Mouse (Mus musculus): ENCODE measurements around the gene Smc5. TPM values are rescaled to one million over a fixed set of nuclear protein-coding genes. Genes with fewer than 3 reads are reported as not detected.

The Smc5 gene
- polyA plus RNA-seq, 1 experiment from 2014 or later, result 27.6 TPM

- H3K4me1 ChIP-seq, result peaks cover 5% of the 10 kb centered on the region; the same call in 1 of the 2 replicates
- ATAC-seq (ENCODE audit: insufficient number of reproducible peaks, low FRiP score, low TSS enrichment, low read depth), result no peak
- H3K9me3 ChIP-seq (replicated peaks), result no peaks in the 10 kb centered on the region
- WGBS, result 58% methylated on average over 11 of the region's 11 CpGs
- no peak overlapping the region for H3K27ac ChIP-seq (replicated peaks)
- no peaks in the 10 kb centered on the region for H3K27me3 ChIP-seq
- no peak overlapping the region for H3K4me3 ChIP-seq (replicated peaks)
- no peaks in the 10 kb centered on the region for H3K36me3 ChIP-seq
- no peak overlapping the region for H3K9ac ChIP-seq
- H3K4me2 ChIP-seq (replicated peaks), result no peak overlapping the region
Measured at GRCm38 (mm10) chr19:23166550-23167284, 107.0 kb downstream of the Smc5 start.

DNA sequence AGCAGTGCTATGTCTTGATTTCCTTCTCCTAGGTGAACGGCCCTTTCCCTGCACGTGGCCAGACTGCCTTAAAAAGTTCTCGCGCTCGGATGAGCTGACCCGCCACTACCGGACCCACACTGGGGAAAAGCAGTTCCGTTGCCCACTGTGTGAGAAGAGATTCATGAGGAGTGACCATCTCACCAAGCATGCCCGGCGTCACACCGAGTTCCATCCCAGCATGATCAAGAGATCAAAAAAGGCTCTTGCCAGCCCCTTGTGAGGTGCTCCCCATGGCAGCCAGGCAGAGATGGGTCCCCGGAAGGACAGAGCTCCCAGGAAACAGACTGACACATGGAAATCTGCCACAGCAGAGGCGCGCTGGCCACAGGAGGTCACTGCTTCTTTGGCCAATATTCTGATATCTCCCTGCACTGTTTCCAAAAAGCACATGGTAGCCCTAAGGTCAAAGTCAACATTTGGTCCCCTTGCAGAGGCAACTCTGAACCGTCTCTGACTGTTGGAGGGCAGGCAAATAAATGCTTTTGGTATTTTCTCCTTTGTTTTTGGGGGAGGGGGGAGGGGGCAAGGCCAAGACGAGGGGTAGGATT lies 109.0 kb downstream of the Smc5 start:
- Histone ChIP-seq H3K27ac (replicated peaks) (no peak overlapping the region), H3K4me2 (replicated peaks) (no peak overlapping the region), H3K27me3 (no peaks in the 10 kb centered on the region), H3K36me3 (no peaks in the 10 kb centered on the region), H3K9ac (no peak overlapping the region), H3K4me3 (replicated peaks) (no peak overlapping the region), H3K9me3 (replicated peaks) (no peaks in the 10 kb centered on the region), H3K4me1 (peaks cover 5% of the 10 kb centered on the region; the same call in 1 of the 2 replicates)
- ATAC-seq (ENCODE audit: insufficient number of reproducible peaks, low FRiP score, low TSS enrichment, low read depth), result no peak
- 92% methylated on average over 16 of the region's 16 CpGs for WGBS

GRCm38 (mm10) chr19:23163361-23163760 lies 110.3 kb downstream of the Smc5 start:
- WGBS, result 41% methylated on average over 3 of the region's 3 CpGs
- H3K4me3 ChIP-seq (replicated peaks), result no peak overlapping the region
- peaks cover 5% of the 10 kb centered on the region; the same call in 1 of the 2 replicates for H3K4me1 ChIP-seq
- no peaks in the 10 kb centered on the region for H3K9me3 ChIP-seq (replicated peaks)
- H3K4me2 ChIP-seq (replicated peaks), result no peak overlapping the region
- no peak overlapping the region for H3K27ac ChIP-seq (replicated peaks)
- no peaks in the 10 kb centered on the region for H3K27me3 ChIP-seq
- ATAC-seq (ENCODE audit: insufficient number of reproducible peaks, low FRiP score, low TSS enrichment, low read depth), result no peak
- H3K36me3 ChIP-seq, result no peaks in the 10 kb centered on the region
- no peak overlapping the region for H3K9ac ChIP-seq

- Histone ChIP-seq H3K4me2 (replicated peaks) (no peak overlapping the region), H3K27ac (replicated peaks) (no peak overlapping the region), H3K9me3 (replicated peaks) (no peaks in the 10 kb centered on the region), H3K36me3 (no peaks in the 10 kb centered on the region), H3K4me1 (peaks cover 5% of the 10 kb centered on the region; the same call in 1 of the 2 replicates), H3K4me3 (replicated peaks) (no peak overlapping the region), H3K9ac (no peak overlapping the region), H3K27me3 (no peaks in the 10 kb centered on the region)
- ATAC-seq (ENCODE audit: insufficient number of reproducible peaks, low FRiP score, low TSS enrichment, low read depth), result no peak
- 34% methylated on average over 6 of the region's 6 CpGs for WGBS
Measured at GRCm38 (mm10) chr19:23162877-23163276, 110.8 kb downstream of the Smc5 start.

- Histone ChIP-seq H3K9me3 (replicated peaks) (no peaks in the 10 kb centered on the region), H3K36me3 (no peaks in the 10 kb centered on the region), H3K4me3 (replicated peaks) (no peak overlapping the region), H3K4me2 (replicated peaks) (0 out of 2 replicates have a peak overlapping the region, but pooled peaks have one; percentile 2), H3K9ac (no peak overlapping the region), H3K4me1 (peaks cover 5% of the 10 kb centered on the region; the same call in 1 of the 2 replicates), H3K27ac (replicated peaks) (no peak overlapping the region), H3K27me3 (no peaks in the 10 kb centered on the region)
- 14% methylated on average over 8 of the region's 8 CpGs for WGBS
- no peak for ATAC-seq (ENCODE audit: insufficient number of reproducible peaks, low FRiP score, low TSS enrichment, low read depth)
Measured at GRCm38 (mm10) chr19:23162387-23162809, 111.3 kb downstream of the Smc5 start.

DNA sequence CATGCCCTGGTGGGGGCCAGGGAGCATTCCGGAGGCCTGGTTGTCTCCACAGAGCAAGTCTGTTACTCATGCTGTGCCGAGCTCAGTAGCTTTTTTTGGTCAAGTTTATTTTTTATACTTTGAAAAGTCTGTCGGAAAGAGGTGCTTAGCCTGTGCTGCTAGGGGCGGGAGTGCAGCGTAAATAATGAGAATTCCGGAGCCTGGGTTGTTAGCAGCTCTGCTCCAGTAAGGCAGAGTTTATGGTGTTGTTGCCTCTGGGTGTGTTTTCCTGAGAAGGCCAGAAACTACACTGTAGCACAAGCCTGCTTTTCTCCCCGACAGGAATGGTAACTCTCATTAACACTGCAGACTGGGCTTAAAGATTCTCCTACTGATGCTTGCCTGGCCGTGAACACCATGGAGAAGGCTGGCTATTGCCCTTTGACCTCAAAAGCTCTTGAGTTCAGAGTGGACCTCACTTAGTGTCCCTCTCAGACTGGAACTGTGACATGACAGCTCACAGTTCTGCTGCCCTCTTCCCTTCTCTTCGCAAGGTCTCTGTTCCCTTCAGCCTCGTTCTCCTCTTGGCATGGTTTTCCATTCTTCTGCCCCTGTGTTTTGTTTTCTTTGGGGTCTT lies 113.8 kb downstream of the Smc5 start:
- no peaks in the 10 kb centered on the region for H3K27me3 ChIP-seq
- H3K4me2 ChIP-seq (replicated peaks), result no peak overlapping the region
- H3K9me3 ChIP-seq (replicated peaks), result no peaks in the 10 kb centered on the region
- 65% methylated on average over 10 of the region's 10 CpGs for WGBS
- H3K4me1 ChIP-seq, result peaks cover 5% of the 10 kb centered on the region; the same call in 1 of the 2 replicates
- H3K4me3 ChIP-seq (replicated peaks), result no peak overlapping the region
- H3K9ac ChIP-seq, result no peak overlapping the region
- no peak for ATAC-seq (ENCODE audit: insufficient number of reproducible peaks, low FRiP score, low TSS enrichment, low read depth)
- H3K36me3 ChIP-seq, result no peaks in the 10 kb centered on the region
- H3K27ac ChIP-seq (replicated peaks), result no peak overlapping the region

Other genes starting within 250 kb of the Smc5 start
- gene Klf9, start 132.7 kb downstream of the Smc5 start, polyA plus RNA-seq (2015; fragmentation: Nextera tagmentation; extraction: Ambion mirVana), result 6.9 and 7.5 TPM in 2 replicates
- 5.6 and 6.0 TPM in 2 replicates for gene Mamdc2, start 174.5 kb upstream of the Smc5 start, polyA plus RNA-seq (2015; fragmentation: Nextera tagmentation; extraction: Ambion mirVana)